Mouse (Mus musculus) hindbrain, embryonic 11.5 days (tissue): ENCODE measurements around the gene Nelfcd. TPM values are rescaled to one million over a fixed set of nuclear protein-coding genes. Genes with fewer than 3 reads are reported as not detected.

ENCODE experiments used
- ATAC-seq: fragments of 200-750 bp; cut with Nextera tagmentation; 2 replicates; pipeline ENCODE4 v1.8.0; 2017; ENCODE audit warnings: mild to moderate bottlenecking, moderate TSS enrichment, moderate library complexity; ENCODE audit not compliant: low FRiP score
- DNase-seq: peaks from one replicate; pipeline ENCODE4 v3.0.0-alpha.2; 2015; ENCODE audit warnings: low spot score
- H3K27ac ChIP-seq: fragments of 300-500 bp; sonication (generic); 2 replicates; pipeline ENCODE4 v1.5.1; 2014; ENCODE audit warnings: mild to moderate bottlenecking, low read depth, low read length
- H3K27me3 ChIP-seq: fragments of 300-500 bp; sonication (generic); 2 replicates; pipeline ENCODE4 v1.6.1; 2014; ENCODE audit warnings: mild to moderate bottlenecking, low read length, moderate library complexity, mixed read lengths; ENCODE audit not compliant: control insufficient read depth, insufficient read depth
- H3K36me3 ChIP-seq: fragments of 300-500 bp; sonication (generic); 2 replicates; pipeline ENCODE4 v1.6.1; 2014; ENCODE audit warnings: mild to moderate bottlenecking, low read length, moderate library complexity, mixed read lengths; ENCODE audit not compliant: control insufficient read depth, insufficient read depth
- H3K4me1 ChIP-seq: fragments of 300-500 bp; sonication (generic); replicated peaks from 2 replicates; pipeline ENCODE4 v1.6.1; 2014; ENCODE audit warnings: low read length, mixed read lengths; ENCODE audit not compliant: control insufficient read depth, insufficient read depth
- H3K4me2 ChIP-seq: fragments of 300-500 bp; sonication (generic); replicated peaks from 2 replicates; pipeline ENCODE4 v1.6.1; 2014; ENCODE audit warnings: mild to moderate bottlenecking, low read depth, low read length
- H3K4me3 ChIP-seq: fragments of 300-500 bp; sonication (generic); 2 replicates; pipeline ENCODE4 v1.5.1; 2014; ENCODE audit warnings: low read depth, low read length
- H3K9ac ChIP-seq: fragments of 300-500 bp; sonication (generic); 2 replicates; pipeline ENCODE4 v1.6.1; 2014; ENCODE audit warnings: low read depth, low read length
- H3K9me3 ChIP-seq: fragments of 300-500 bp; sonication (generic); 2 replicates; pipeline ENCODE4 v1.6.1; 2016; ENCODE audit warnings: low read length; ENCODE audit not compliant: control insufficient read depth
- WGBS: fragments of 180-500 bp; shearing (Covaris S2); extraction: QIAGEN DNeasy Blood & Tissue Kit; methylation state at CpG from one replicate; pipeline ENCODE4 v1.1.7; 2014; 5-methylcytosine and 5-hydroxymethylcytosine counted together
- polyA plus RNA-seq: library from polyadenylated mRNA; unstranded; fragments of >200 nt; fragmentation: Nextera tagmentation; extraction: Ambion mirVana; gene quantifications from 2 replicates; pipeline ENCODE4 v1.2.1, GENCODE M21; 2014

The Nelfcd gene
- polyA plus RNA-seq = 158 and 163 TPM in 2 replicates

GRCm38 (mm10) chr2:174415731-174416310 lies at the start of gene Nelfcd:
TSS of gene Nelfcd (plus strand) at chr2:174415804.
- peaks cover 3% of the 10 kb centered on the region; the same call in 1 of the 2 replicates for H3K4me1 ChIP-seq
- H3K27me3 ChIP-seq = no peaks in the 10 kb centered on the region
- WGBS = 1% methylated on average over 40 of the region's 40 CpGs
- H3K9me3 ChIP-seq = no peaks in the 10 kb centered on the region
- peak within 1 kb of the TSS; percentile 91 for H3K9ac ChIP-seq
- peak within 1 kb of the TSS; percentile 76 for H3K4me2 ChIP-seq
- peak; percentile 100 for DNase-seq
- no peaks in the 10 kb centered on the region for H3K36me3 ChIP-seq
- peak within 1 kb of the TSS; percentile 53 for H3K27ac ChIP-seq
- peak within 1 kb of the TSS; percentile 93 for H3K4me3 ChIP-seq
- peak; percentile 94 for ATAC-seq

- ATAC-seq = no peak
- Histone ChIP-seq H3K27me3 (no peaks in the 10 kb centered on the region), H3K27ac (no peak overlapping the region), H3K9ac (no peak overlapping the region), H3K36me3 (no peaks in the 10 kb centered on the region), H3K4me3 (no peak overlapping the region), H3K4me2 (no peak overlapping the region), H3K4me1 (no peaks in the 10 kb centered on the region), H3K9me3 (no peaks in the 10 kb centered on the region)
- WGBS = 89% methylated on average over 10 of the region's 10 CpGs
- no peak for DNase-seq
These were observed 49.0 kb upstream of the Nelfcd start for GRCm38 (mm10) chr2:174366571-174366970.

- WGBS = 87% methylated on average over 9 of the region's 9 CpGs
- H3K27ac ChIP-seq = no peak overlapping the region
These were observed 34.6 kb upstream of the Nelfcd start for GRCm38 (mm10) chr2:174381021-174381420.

GRCm38 (mm10) chr2:174391936-174392335 lies 23.7 kb upstream of the Nelfcd start:
- Histone ChIP-seq H3K4me1 (no peaks in the 10 kb centered on the region), H3K36me3 (no peaks in the 10 kb centered on the region), H3K27ac (no peak overlapping the region), H3K9ac (no peak overlapping the region), H3K4me2 (no peak overlapping the region), H3K4me3 (no peak overlapping the region), H3K27me3 (no peaks in the 10 kb centered on the region), H3K9me3 (no peaks in the 10 kb centered on the region)
- WGBS = 96% methylated on average over 3 of the region's 3 CpGs
- ATAC-seq (no peak), DNase-seq (no peak)

More at GRCm38 (mm10) chr2:174381021-174381420, 34.6 kb upstream of the Nelfcd start:
- H3K4me1 ChIP-seq = no peaks in the 10 kb centered on the region
- no peak overlapping the region for H3K4me2 ChIP-seq
- no peaks in the 10 kb centered on the region for H3K36me3 ChIP-seq
- ATAC-seq (no peak), DNase-seq (no peak)
- H3K9ac ChIP-seq = no peak overlapping the region
- no peaks in the 10 kb centered on the region for H3K9me3 ChIP-seq
- no peak overlapping the region for H3K4me3 ChIP-seq
- no peaks in the 10 kb centered on the region for H3K27me3 ChIP-seq

GRCm38 (mm10) chr2:174392554-174392953 lies 23.1 kb upstream of the Nelfcd start:
- ATAC-seq (no peak), DNase-seq (no peak)
- 70% methylated on average over 9 of the region's 9 CpGs for WGBS

GRCm38 (mm10) chr2:174393383-174393782 lies 22.2 kb upstream of the Nelfcd start:
- no peak overlapping the region for H3K27ac ChIP-seq
- 87% methylated on average over 5 of the region's 5 CpGs for WGBS
- no peaks in the 10 kb centered on the region for H3K4me1 ChIP-seq

More at GRCm38 (mm10) chr2:174392554-174392953, 23.1 kb upstream of the Nelfcd start:
- H3K9me3 ChIP-seq = no peaks in the 10 kb centered on the region
- no peaks in the 10 kb centered on the region for H3K4me1 ChIP-seq
- H3K36me3 ChIP-seq = no peaks in the 10 kb centered on the region
- H3K4me3 ChIP-seq = no peak overlapping the region
- H3K27me3 ChIP-seq = no peaks in the 10 kb centered on the region
- H3K9ac ChIP-seq = no peak overlapping the region
- H3K27ac ChIP-seq = no peak overlapping the region
- no peak overlapping the region for H3K4me2 ChIP-seq

GRCm38 (mm10) chr2:174396643-174397042 lies 19.0 kb upstream of the Nelfcd start:
- no peak overlapping the region for H3K27ac ChIP-seq
- WGBS = 85% methylated on average over 10 of the region's 10 CpGs
- DNase-seq (no peak), ATAC-seq (no peak)
- no peaks in the 10 kb centered on the region for H3K9me3 ChIP-seq
- H3K4me3 ChIP-seq = no peak overlapping the region
- H3K4me1 ChIP-seq = no peaks in the 10 kb centered on the region
- no peaks in the 10 kb centered on the region for H3K27me3 ChIP-seq
- H3K4me2 ChIP-seq = no peak overlapping the region
- H3K9ac ChIP-seq = no peak overlapping the region
- H3K36me3 ChIP-seq = no peaks in the 10 kb centered on the region

More at GRCm38 (mm10) chr2:174393383-174393782, 22.2 kb upstream of the Nelfcd start:
- DNase-seq = no peak
- ATAC-seq = no peak
- Histone ChIP-seq H3K4me2 (no peak overlapping the region), H3K27me3 (no peaks in the 10 kb centered on the region), H3K36me3 (no peaks in the 10 kb centered on the region), H3K9me3 (no peaks in the 10 kb centered on the region), H3K4me3 (no peak overlapping the region), H3K9ac (no peak overlapping the region)

GRCm38 (mm10) chr2:174397065-174397464 lies 18.5 kb upstream of the Nelfcd start:
- H3K27me3 ChIP-seq = no peaks in the 10 kb centered on the region
- no peak overlapping the region for H3K27ac ChIP-seq
- no peaks in the 10 kb centered on the region for H3K4me1 ChIP-seq
- DNase-seq (no peak), ATAC-seq (no peak)
- WGBS = 95% methylated on average over 1 of the region's 1 CpGs
- H3K9ac ChIP-seq = no peak overlapping the region
- H3K9me3 ChIP-seq = no peaks in the 10 kb centered on the region
- no peak overlapping the region for H3K4me2 ChIP-seq
- H3K4me3 ChIP-seq = no peak overlapping the region
- no peaks in the 10 kb centered on the region for H3K36me3 ChIP-seq

- Histone ChIP-seq H3K36me3 (no peaks in the 10 kb centered on the region), H3K4me3 (no peak overlapping the region), H3K27ac (no peak overlapping the region), H3K4me1 (no peaks in the 10 kb centered on the region), H3K9ac (no peak overlapping the region), H3K4me2 (no peak overlapping the region), H3K9me3 (no peaks in the 10 kb centered on the region), H3K27me3 (no peaks in the 10 kb centered on the region)
- DNase-seq = no peak
- ATAC-seq = no peak
- 87% methylated on average over 6 of the region's 6 CpGs for WGBS
These were observed 17.7 kb upstream of the Nelfcd start for GRCm38 (mm10) chr2:174397881-174398280.
